Mouse (Mus musculus) neutrophil, adult 83 days (primary cell): Measurements from ENCODE around the gene Gm10570. TPM values are rescaled to one million over a fixed set of nuclear protein-coding genes. Genes with fewer than 3 reads are reported as not detected.

Experiments
- total RNA-seq, 2 experiments: library from RNA; stranded (reverse); gene quantifications; one replicate each; pipeline ENCODE4 v1.2.4; 2023

Gene Gm10570
- total RNA-seq, result not detected

GRCm38 (mm10) chr4:130308231-130309081, at the start of gene Gm10570, which contains the start of gene Fabp3:
TSS of gene Gm10570 (minus strand) at chr4:130308674.
TSS of gene Fabp3 (plus strand) at chr4:130308595.

GRCm38 (mm10) chr4:130279105-130279504, 29.4 kb downstream of the Gm10570 start, which contains the start of gene Serinc2:
TSS of gene Serinc2 (minus strand) at chr4:130279205.

Other genes with a start within 250 kb of the Gm10570 start
- gene Pef1, start 206.1 kb downstream of the Gm10570 start, total RNA-seq, result 10 to 100 TPM; 55.1 to 57.4 TPM
- under 1 TPM in 1 of 2 experiments, not detected in 1; 0.55 TPM for gene Hcrtr1, start 169.3 kb downstream of the Gm10570 start, total RNA-seq
- 10 to 100 TPM; 59.7 to 64.9 TPM for gene Tinagl1, start 133.6 kb downstream of the Gm10570 start, total RNA-seq
- gene Gm853, start 86.3 kb downstream of the Gm10570 start, total RNA-seq, result not detected
- gene Serinc2, start 29.5 kb downstream of the Gm10570 start, total RNA-seq, result 1 to 10 TPM; 1.3 to 1.7 TPM
- gene Fabp3, start 79 bp downstream of the Gm10570 start, total RNA-seq, result under 1 TPM in 1 of 2 experiments, not detected in 1; 0.53 TPM
- gene Zcchc17, start 51.3 kb upstream of the Gm10570 start, total RNA-seq, result 10 to 100 TPM; 16.6 to 18.8 TPM
- 10 to 100 TPM; 37.5 to 47.8 TPM for gene Snrnp40, start 51.5 kb upstream of the Gm10570 start, total RNA-seq